Mouse (Mus musculus) heart, adult 9 months (tissue): Measurements from ENCODE around the gene Cd302.

Source experiments
- DNase-seq, 2 experiments: peaks; one replicate each; pipeline ENCODE4 v3.0.0; 2022; ENCODE audit warnings: low spot score in 2 of 2

Gene Cd302

GRCm38 (mm10) chr2:60253506-60253905 lies 30.8 kb downstream of the Cd302 start:
- no peak for DNase-seq

GRCm38 (mm10) chr2:60252782-60253181 lies 31.5 kb downstream of the Cd302 start:
- DNase-seq: no peak

GRCm38 (mm10) chr2:60234506-60234905 lies 49.8 kb downstream of the Cd302 start:
- no peak for DNase-seq

GRCm38 (mm10) chr2:60233147-60233546 lies 51.1 kb downstream of the Cd302 start:
- DNase-seq: peak in 1 of 2 experiments; percentile 35

GRCm38 (mm10) chr2:60230361-60230760 lies 53.9 kb downstream of the Cd302 start:
- no peak for DNase-seq

- no peak for DNase-seq
Measured at GRCm38 (mm10) chr2:60228470-60228869, 55.8 kb downstream of the Cd302 start.

- DNase-seq: no peak
Measured at GRCm38 (mm10) chr2:60223489-60223888, 60.8 kb downstream of the Cd302 start.

- no peak for DNase-seq
Measured at GRCm38 (mm10) chr2:60221954-60222353, 62.3 kb downstream of the Cd302 start.

- peak in 1 of 2 experiments; percentile 17 for DNase-seq
Measured at GRCm38 (mm10) chr2:60221236-60221635, 63.1 kb downstream of the Cd302 start.

GRCm38 (mm10) chr2:60217620-60218019 lies 66.7 kb downstream of the Cd302 start:
- DNase-seq: no peak

GRCm38 (mm10) chr2:60216547-60217153 lies 67.6 kb downstream of the Cd302 start:
- DNase-seq: no peak

GRCm38 (mm10) chr2:60214683-60215082 lies 69.6 kb downstream of the Cd302 start:
- no peak for DNase-seq

GRCm38 (mm10) chr2:60212488-60212887 lies 71.8 kb downstream of the Cd302 start:
- no peak for DNase-seq

GRCm38 (mm10) chr2:60210821-60211220 lies 73.5 kb downstream of the Cd302 start:
- no peak for DNase-seq

GRCm38 (mm10) chr2:60209703-60210651 lies 74.3 kb downstream of the Cd302 start, which contains the start of the genes Baz2b and March7:
Gene Baz2b, minus strand, starts transcription at chr2:60209839.
Gene March7, plus strand, starts transcription at chr2:60209887.
- DNase-seq: peak; percentile 85 to 86

GRCm38 (mm10) chr2:60209122-60209611 lies 75.1 kb downstream of the Cd302 start:
- DNase-seq: no peak

GRCm38 (mm10) chr2:60205795-60206194 lies 78.5 kb downstream of the Cd302 start:
- DNase-seq: no peak

- no peak for DNase-seq
Measured at GRCm38 (mm10) chr2:60204162-60204561, 80.1 kb downstream of the Cd302 start.

GRCm38 (mm10) chr2:60203733-60204132 lies 80.6 kb downstream of the Cd302 start:
- DNase-seq: no peak

GRCm38 (mm10) chr2:60202900-60203530 lies 81.3 kb downstream of the Cd302 start:
- no peak for DNase-seq
